Mouse (Mus musculus) heart, adult 2 months (tissue): ENCODE data around the gene Gm17482.

Source experiments
- CTCF ChIP-seq: fragments of 200-600 bp; IDR thresholded peaks from 2 replicates; pipeline ENCODE4 v1.8.1; 2022; ENCODE audit warnings: antibody characterized with exemption, mild to moderate bottlenecking, moderate library complexity
- EP300 ChIP-seq: fragments of 200-500 bp; IDR thresholded peaks from 2 replicates; pipeline ENCODE4 v1.6.1; 2011; ENCODE audit warnings: low read depth, low read length, control low read depth; ENCODE audit not compliant: insufficient read depth
- POLR2A ChIP-seq: fragments of 200-500 bp; IDR thresholded peaks from 2 replicates; pipeline ENCODE4 v1.6.1; 2011; ENCODE audit warnings: mild to moderate bottlenecking, low read depth, low read length, control low read depth; ENCODE audit not compliant: insufficient read depth

GRCm38 (mm10) chr6:115191111-115191510 is 36.0 kb upstream of the Gm17482 start:
- no peak for TF ChIP-seq CTCF
- TF ChIP-seq POLR2A = no peak
- no peak for TF ChIP-seq EP300
